8 mouse cellular contexts compared by ENCODE assay signal in genomic region chr15:89169431-89169830, GRCm38 (mm10). TPM values are rescaled to one million over a fixed set of nuclear protein-coding genes. Genes with fewer than 3 reads are reported as not detected.
DNase-seq lines count a peak whose midpoint lies in the region; ATAC-seq lines count a peak whose summit lies in the region.

No protein-coding gene starts in this region.

- H3K36me3 ChIP-seq in intestine, embryonic 14.5 days (ENCODE audit: control insufficient read depth, insufficient read depth, low read length): peaks cover 43% of the 10 kb centered on the region
- peaks cover 75% of the 10 kb centered on the region for H3K36me3 ChIP-seq in midbrain, embryonic 10.5 days
- peaks cover 37% of the 10 kb centered on the region for H3K36me3 ChIP-seq in stomach, embryonic 15.5 days

- no peaks in the 10 kb centered on the region for H3K27me3 ChIP-seq in intestine, embryonic 14.5 days (replicated peaks; ENCODE audit: control insufficient read depth, insufficient read depth, low read length)
- H3K27me3 ChIP-seq in midbrain, embryonic 10.5 days (ENCODE audit: low read depth, poor library complexity, severe bottlenecking): no peaks in the 10 kb centered on the region
- no peaks in the 10 kb centered on the region for H3K27me3 ChIP-seq in stomach, embryonic 15.5 days (replicated peaks)

- H3K9me3 ChIP-seq in intestine, embryonic 14.5 days (ENCODE audit: control insufficient read depth, low read length): no peaks in the 10 kb centered on the region
- H3K9me3 ChIP-seq in midbrain, embryonic 10.5 days (replicated peaks): no peaks in the 10 kb centered on the region
- H3K9me3 ChIP-seq in stomach, embryonic 15.5 days: no peaks in the 10 kb centered on the region

- peak; percentile 95 for DNase-seq in ZHBTc4 (ENCODE audit: low read depth, low spot score)
- DNase-seq in embryo, embryonic 10.5 days (ENCODE audit: low spot score): peak; percentile 90
- DNase-seq in gastrocnemius, postnatal 10 days: peak; percentile 65
- DNase-seq in intestine, embryonic 14.5 days (ENCODE audit: low spot score): peak; percentile 82
- DNase-seq in left cerebral cortex, postnatal 14 days (ENCODE audit: low spot score in 2 of 2): peak; percentile 83 to 92
- DNase-seq in midbrain, embryonic 10.5 days (ENCODE audit: low spot score): peak; percentile 70
- DNase-seq in spleen, postnatal 14 days (ENCODE audit: low spot score in 2 of 2): no peak

- H3K4me1 ChIP-seq in intestine, embryonic 14.5 days (replicated peaks; ENCODE audit: control insufficient read depth, insufficient read depth, low read length): peaks cover 35% of the 10 kb centered on the region
- peaks cover 54% of the 10 kb centered on the region for H3K4me1 ChIP-seq in midbrain, embryonic 10.5 days
- H3K4me1 ChIP-seq in stomach, embryonic 15.5 days: peaks cover 57% of the 10 kb centered on the region

- 3% methylated on average over 10 of the region's 10 CpGs for WGBS in intestine, embryonic 14.5 days
- 11% methylated on average over 10 of the region's 10 CpGs for WGBS in midbrain, embryonic 10.5 days
- 13% methylated on average over 10 of the region's 10 CpGs for WGBS in stomach, embryonic 15.5 days

- no peak overlapping the region; the same call in 1 of the 2 replicates for H3K9ac ChIP-seq in intestine, embryonic 14.5 days (ENCODE audit: low read length)
- H3K9ac ChIP-seq in stomach, embryonic 15.5 days: no peak overlapping the region

- H3K4me2 ChIP-seq in intestine, embryonic 14.5 days (ENCODE audit: low read length): peak overlapping the region; percentile 28
- peak overlapping the region; percentile 29 for H3K4me2 ChIP-seq in stomach, embryonic 15.5 days

- peak; percentile 56 for ATAC-seq in intestine, embryonic 14.5 days (replicated peaks; ENCODE audit: low FRiP score, low TSS enrichment, low read depth)
- ATAC-seq in stomach, embryonic 15.5 days (ENCODE audit: insufficient read depth, low FRiP score, low read depth): peak; percentile 77

- peak overlapping the region; percentile 63 for H3K27ac ChIP-seq in intestine, embryonic 14.5 days (ENCODE audit: low read depth)
- H3K27ac ChIP-seq in midbrain, embryonic 10.5 days (replicated peaks): peak overlapping the region; percentile 71
- H3K27ac ChIP-seq in stomach, embryonic 15.5 days: peak overlapping the region; percentile 74

- no peak overlapping the region for H3K4me3 ChIP-seq in intestine, embryonic 14.5 days (ENCODE audit: low read depth, low read length)
- H3K4me3 ChIP-seq in midbrain, embryonic 10.5 days: peak overlapping the region; percentile 30
- no peak overlapping the region for H3K4me3 ChIP-seq in stomach, embryonic 15.5 days (replicated peaks)

- intact Hi-C loops in left cerebral cortex, postnatal 14 days (cut with DNase I): no loop called here

RNA-seq across cellular contexts. Expression of gene Plxnb2, which starts 11.2 kb away (rescaled TPM):
- 10 to 100 TPM; 28.9 to 43.0 TPM for total RNA-seq in gastrocnemius, postnatal 10 days (2021)
- 149 and 150 TPM in 2 replicates for polyA plus RNA-seq in intestine, embryonic 14.5 days (2014; fragmentation: Nextera tagmentation; extraction: Ambion mirVana)
- 10 to 100 TPM; 50.7 to 52.0 TPM for total RNA-seq in left cerebral cortex, postnatal 14 days (2021)
- polyA plus RNA-seq in midbrain, embryonic 10.5 days (2016; fragmentation: Nextera tagmentation; extraction: Ambion mirVana): 130 and 144 TPM in 2 replicates
- polyA plus RNA-seq in stomach, embryonic 15.5 days (2015; fragmentation: Nextera tagmentation; extraction: Ambion mirVana): 128 and 129 TPM in 2 replicates

RNA-seq across cellular contexts. Expression of gene Mapk11, which starts 20.0 kb away (rescaled TPM):
- total RNA-seq in gastrocnemius, postnatal 10 days (2021): 1 to 10 TPM; 2.1 to 3.0 TPM
- 7.4 and 7.8 TPM in 2 replicates for polyA plus RNA-seq in intestine, embryonic 14.5 days (2014; fragmentation: Nextera tagmentation; extraction: Ambion mirVana)
- total RNA-seq in left cerebral cortex, postnatal 14 days (2021): 10 to 100 TPM; 35.2 to 39.7 TPM
- polyA plus RNA-seq in midbrain, embryonic 10.5 days (2016; fragmentation: Nextera tagmentation; extraction: Ambion mirVana): 38.8 and 47.4 TPM in 2 replicates
- 5.9 and 6.4 TPM in 2 replicates for polyA plus RNA-seq in stomach, embryonic 15.5 days (2015; fragmentation: Nextera tagmentation; extraction: Ambion mirVana)

RNA-seq across cellular contexts. Expression of gene Dennd6b, which starts 26.9 kb away (rescaled TPM):
- 1 to 10 TPM; 4.5 to 7.0 TPM for total RNA-seq in gastrocnemius, postnatal 10 days (2021)
- polyA plus RNA-seq in intestine, embryonic 14.5 days (2014; fragmentation: Nextera tagmentation; extraction: Ambion mirVana): 13.9 and 16.2 TPM in 2 replicates
- total RNA-seq in left cerebral cortex, postnatal 14 days (2021): 10 to 100 TPM; 41.3 to 42.7 TPM
- 27.7 and 37.3 TPM in 2 replicates for polyA plus RNA-seq in midbrain, embryonic 10.5 days (2016; fragmentation: Nextera tagmentation; extraction: Ambion mirVana)
- 12.5 and 14.9 TPM in 2 replicates for polyA plus RNA-seq in stomach, embryonic 15.5 days (2015; fragmentation: Nextera tagmentation; extraction: Ambion mirVana)

RNA-seq across cellular contexts. Expression of gene Mapk12, which starts 28.9 kb away (rescaled TPM):
- total RNA-seq in gastrocnemius, postnatal 10 days (2021): 10 to 100 TPM; 76.0 to 77.1 TPM
- polyA plus RNA-seq in intestine, embryonic 14.5 days (2014; fragmentation: Nextera tagmentation; extraction: Ambion mirVana): 4.5 and 5.1 TPM in 2 replicates
- 1 to 10 TPM; 6.7 to 8.2 TPM for total RNA-seq in left cerebral cortex, postnatal 14 days (2021)
- 31.8 and 36.7 TPM in 2 replicates for polyA plus RNA-seq in midbrain, embryonic 10.5 days (2016; fragmentation: Nextera tagmentation; extraction: Ambion mirVana)
- polyA plus RNA-seq in stomach, embryonic 15.5 days (2015; fragmentation: Nextera tagmentation; extraction: Ambion mirVana): 3.8 and 4.7 TPM in 2 replicates

RNA-seq across cellular contexts. Expression of gene Hdac10, which starts 40.9 kb away (rescaled TPM):
- total RNA-seq in gastrocnemius, postnatal 10 days (2021): 10 to 100 TPM in 1 of 2 experiments, 1 to 10 TPM in 1; 7.6 to 10.6 TPM
- 18.3 and 20.3 TPM in 2 replicates for polyA plus RNA-seq in intestine, embryonic 14.5 days (2014; fragmentation: Nextera tagmentation; extraction: Ambion mirVana)
- 10 to 100 TPM; 12.3 to 13.3 TPM for total RNA-seq in left cerebral cortex, postnatal 14 days (2021)
- polyA plus RNA-seq in midbrain, embryonic 10.5 days (2016; fragmentation: Nextera tagmentation; extraction: Ambion mirVana): 18.7 and 20.3 TPM in 2 replicates
- 20.9 and 23.3 TPM in 2 replicates for polyA plus RNA-seq in stomach, embryonic 15.5 days (2015; fragmentation: Nextera tagmentation; extraction: Ambion mirVana)

Comparison
In these comparisons a context has a peak if more than half of its experiments do, and no peak if none do; other contexts are left out.
1. DNase-seq: peak in ZHBTc4 (single experiment), embryo, embryonic 10.5 days (single experiment), gastrocnemius, postnatal 10 days (single experiment), intestine, embryonic 14.5 days (single experiment), left cerebral cortex, postnatal 14 days (2 of 2) and midbrain, embryonic 10.5 days (single experiment); none in spleen, postnatal 14 days (0 of 2).
2. Peak in every context shown above with its lines, with median percentiles within 50 percentile points of each other: H3K27ac ChIP-seq.